Mouse (Mus musculus) ES-Bruce4 (cell line): ENCODE data around the gene Eif3b.

Source experiments
- CTCF ChIP-seq: IDR thresholded peaks from one replicate; pipeline ENCODE4 v1.8.1; 2011; ENCODE audit warnings: low read depth, low read length
- POLR2A ChIP-seq: IDR thresholded peaks from one replicate; pipeline ENCODE4 v1.8.1; 2011; ENCODE audit warnings: low read length; ENCODE audit not compliant: insufficient read depth

- TF ChIP-seq POLR2A, result no peak
- TF ChIP-seq CTCF, result no peak
Measured at GRCm38 (mm10) chr5:140454488-140454887, 35.4 kb downstream of the Eif3b start.
